Mouse (Mus musculus) MEL (cell line): ENCODE results near the gene Fryl.

ENCODE experiments used
- CTCF ChIP-seq, 3 experiments: IDR thresholded peaks in 2 of 3; conservative IDR thresholded peaks in 1 of 3; 2 replicates each; pipeline ENCODE4 v1.5.1; 2011 to 2012; ENCODE audit warnings: low read length in 3 of 3, low read depth in 2 of 3, mild to moderate bottlenecking in 2 of 3, improper control_type of control experiment in 1 of 3, inconsistent platforms in 1 of 3, mixed read lengths in 1 of 3, moderate library complexity in 1 of 3; ENCODE audit not compliant: control insufficient read depth in 1 of 3, insufficient read depth in 1 of 3, poor library complexity in 1 of 3, severe bottlenecking in 1 of 3
- EP300 ChIP-seq, 2 experiments: IDR thresholded peaks; 2 replicates each; pipeline ENCODE4 v1.6.1; 2011; ENCODE audit warnings: improper control_type of control experiment in 2 of 2, low read length in 2 of 2, low read depth in 1 of 2, mild to moderate bottlenecking in 1 of 2
- GATA1 ChIP-seq: IDR thresholded peaks from 2 replicates; pipeline ENCODE4 v1.6.1; 2011; ENCODE audit warnings: low read depth, low read length, improper control_type of control experiment
- JUND ChIP-seq: IDR thresholded peaks from 2 replicates; pipeline ENCODE4 v1.6.1; 2011; ENCODE audit warnings: low read depth, mild to moderate bottlenecking, improper control_type of control experiment, low read length
- KAT2A ChIP-seq: conservative IDR thresholded peaks from 2 replicates; pipeline ENCODE4 v1.6.1; 2012; ENCODE audit warnings: low read depth, low read length, improper control_type of control experiment, inconsistent platforms
- NRF1 ChIP-seq: IDR thresholded peaks from 2 replicates; pipeline ENCODE4 v1.6.1; 2014; ENCODE audit warnings: low read depth, mild to moderate bottlenecking, inconsistent platforms, low read length, improper control_type of control experiment, moderate library complexity; ENCODE audit not compliant: poor library complexity, insufficient read depth, severe bottlenecking
- POLR2A ChIP-seq, 2 experiments: IDR thresholded peaks; 2 replicates each; pipeline ENCODE4 v1.6.1; 2011 to 2012; ENCODE audit warnings: low read length in 2 of 2, mild to moderate bottlenecking in 2 of 2, control low read depth in 1 of 2, improper control_type of control experiment in 1 of 2, low read depth in 1 of 2, moderate library complexity in 1 of 2; ENCODE audit not compliant: control insufficient read depth in 1 of 2, insufficient read depth in 1 of 2, poor library complexity in 1 of 2
- POLR2AphosphoS5 ChIP-seq: IDR thresholded peaks from 2 replicates; pipeline ENCODE4 v1.6.1; 2012; ENCODE audit warnings: low read depth, borderline replicate concordance, mild to moderate bottlenecking, inconsistent platforms, low read length, moderate library complexity, mixed read lengths
- RAD21 ChIP-seq: IDR thresholded peaks from 2 replicates; pipeline ENCODE4 v1.6.1; 2011; ENCODE audit warnings: mild to moderate bottlenecking, low read depth, low read length, improper control_type of control experiment
- RCOR1 ChIP-seq: IDR thresholded peaks from 2 replicates; pipeline ENCODE4 v1.6.1; 2012; ENCODE audit warnings: low read depth, mild to moderate bottlenecking, inconsistent platforms, low read length, improper control_type of control experiment
- UBTF ChIP-seq: IDR thresholded peaks from 2 replicates; pipeline ENCODE4 v1.6.1; 2012; ENCODE audit warnings: low read depth, mild to moderate bottlenecking, inconsistent platforms, low read length, improper control_type of control experiment, moderate library complexity, borderline replicate concordance; ENCODE audit not compliant: insufficient read depth
- USF1 ChIP-seq: IDR thresholded peaks from 2 replicates; pipeline ENCODE4 v1.6.1; 2014; ENCODE audit warnings: low read depth, mild to moderate bottlenecking, inconsistent platforms, low read length, improper control_type of control experiment, moderate library complexity
- ZC3H11A ChIP-seq: IDR thresholded peaks from 2 replicates; pipeline ENCODE4 v1.6.1; 2012; ENCODE audit warnings: low read depth, mild to moderate bottlenecking, inconsistent platforms, low read length, improper control_type of control experiment
- ZNF384 ChIP-seq: IDR thresholded peaks from 2 replicates; pipeline ENCODE4 v1.6.1; 2012; ENCODE audit warnings: low read depth, mild to moderate bottlenecking, inconsistent platforms, low read length, improper control_type of control experiment

GRCm38 (mm10) chr5:73246414-73246813 lies 10.0 kb downstream of the Fryl start:
- TF ChIP-seq NRF1 (no peak), POLR2AphosphoS5 (no peak), POLR2A (IDR thresholded peaks at IDR 0.05; ENCODE audit: control insufficient read depth in 1 of 2, insufficient read depth in 1 of 2, low read depth in 1 of 2, low read length in 2 of 2, poor library complexity in 1 of 2) (no peak), ZNF384 (no peak), UBTF (no peak), EP300 (IDR thresholded peaks at IDR 0.05; ENCODE audit: low read depth in 1 of 2, low read length in 2 of 2) (no peak), RCOR1 (no peak), KAT2A (no peak), CTCF (IDR thresholded peaks at IDR 0.05 in 2 of 3, conservative IDR thresholded peaks at IDR 0.05 in 1 of 3; ENCODE audit: control insufficient read depth in 1 of 3, insufficient read depth in 1 of 3, low read depth in 2 of 3, low read length in 3 of 3, poor library complexity in 1 of 3, severe bottlenecking in 1 of 3) (no peak), GATA1 (no peak), ZC3H11A (no peak), JUND (no peak), RAD21 (no peak), USF1 (no peak)
